Mouse (Mus musculus): ENCODE measurements around the gene Tsen54.

Tsen54 gene

DNA sequence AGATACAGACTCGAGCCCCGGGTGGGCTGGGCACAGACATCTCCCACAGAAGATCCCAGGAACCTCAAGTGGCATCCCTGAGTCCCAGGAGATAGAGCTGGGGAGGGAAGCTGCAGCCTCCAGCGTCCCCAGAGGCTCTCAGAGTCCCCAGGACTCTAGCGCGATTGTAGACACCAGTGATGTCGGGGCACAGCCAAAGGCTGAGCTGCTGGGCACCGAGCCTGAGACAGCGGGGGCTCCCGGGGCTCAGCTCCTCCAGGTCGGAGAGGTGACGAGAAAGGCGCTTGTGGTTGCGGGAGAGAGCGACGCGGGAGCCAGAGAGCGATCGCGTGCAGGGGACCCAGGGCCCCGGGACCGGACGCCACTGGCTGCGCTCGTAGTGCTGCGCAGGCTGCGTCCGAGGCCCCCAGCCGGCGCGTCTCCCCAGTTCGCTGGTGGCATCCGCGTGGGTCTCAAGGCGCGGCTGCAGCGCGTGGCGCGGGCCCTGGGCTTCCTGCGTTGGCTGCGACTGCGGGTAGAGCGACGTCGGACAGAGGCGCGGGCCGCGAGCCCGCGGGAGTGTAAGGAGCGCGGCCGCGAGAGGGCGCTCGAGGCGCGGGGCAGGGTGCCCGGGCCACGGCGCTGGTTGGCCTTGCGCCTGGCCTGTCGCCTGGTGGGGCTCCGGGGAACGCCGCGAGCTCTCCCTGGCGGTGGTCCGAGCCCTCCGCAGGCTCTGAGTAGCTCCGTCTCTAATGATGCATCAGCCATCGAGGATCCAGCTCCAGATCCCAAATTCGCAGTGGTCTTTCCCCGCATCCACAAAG is 44.8 kb downstream of the Tsen54 start:
- peak; percentile 42 to 56 for DNase-seq (ENCODE audit: low spot score in 2 of 2)

DNA sequence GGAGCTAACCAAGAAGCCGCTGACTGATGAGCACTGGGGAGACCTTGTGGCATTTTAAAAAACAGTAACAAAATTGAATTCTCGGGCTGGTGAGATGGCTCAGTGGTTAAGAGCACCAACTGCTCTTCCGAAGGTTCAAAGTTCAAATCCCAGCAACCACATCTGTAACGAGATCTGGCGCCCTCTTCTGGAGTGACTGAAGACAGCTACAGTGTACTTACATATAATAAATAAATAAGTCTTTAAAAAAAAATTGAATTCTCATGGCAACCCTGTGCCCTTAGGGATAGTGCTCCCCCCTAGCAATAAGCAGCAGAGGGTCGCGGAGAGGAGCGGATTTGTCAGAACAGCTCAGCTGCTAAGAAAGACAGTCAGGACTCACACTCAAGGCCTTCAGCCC is 49.4 kb downstream of the Tsen54 start:
- DNase-seq (ENCODE audit: low spot score in 2 of 2): no peak

DNA sequence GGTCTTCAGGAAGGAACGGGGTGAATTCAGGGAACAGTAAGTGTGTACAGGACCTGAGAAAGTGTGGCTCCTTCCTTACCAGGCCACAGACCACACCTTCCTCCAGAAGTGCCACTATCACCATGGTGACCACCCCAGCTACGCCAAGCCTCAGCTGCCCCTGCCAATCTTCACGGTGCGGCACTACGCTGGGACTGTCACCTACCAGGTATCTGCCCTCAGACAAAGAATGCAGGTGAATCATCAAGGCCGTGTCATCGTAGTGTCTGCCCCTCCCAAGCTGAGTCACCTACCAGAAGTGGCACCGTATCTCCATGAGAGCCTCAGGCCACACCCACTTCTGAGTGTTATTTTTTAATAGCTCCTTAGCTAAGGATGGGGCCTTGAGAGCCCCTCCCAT is 54.9 kb downstream of the Tsen54 start:
- no peak for DNase-seq (ENCODE audit: low spot score in 2 of 2)

DNA sequence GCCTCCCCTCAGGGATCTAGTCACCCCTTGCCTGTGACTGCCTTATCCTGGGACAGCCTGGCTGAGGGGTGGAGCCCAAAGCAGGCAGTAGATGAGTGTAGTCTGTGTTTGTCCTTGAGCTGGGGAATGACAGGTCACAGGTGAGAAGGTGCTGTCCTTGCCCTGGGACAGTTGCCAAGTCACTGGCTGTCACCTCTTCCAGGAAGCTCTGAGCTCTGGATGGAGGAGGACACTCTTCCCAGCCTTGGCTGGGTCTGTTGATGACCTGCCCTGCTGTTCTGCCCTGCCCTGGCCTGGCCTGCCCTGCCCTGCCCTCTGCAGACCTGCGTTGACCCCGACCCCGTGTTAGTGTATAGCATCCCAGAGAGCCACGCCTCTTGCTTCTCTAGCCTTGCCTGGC is 57.9 kb downstream of the Tsen54 start:
- DNase-seq (ENCODE audit: low spot score in 2 of 2): no peak

All from frontal cortex, postnatal 14 days (tissue).